Mouse (Mus musculus) gastrocnemius, adult 2 months (tissue): ENCODE results near the gene Polr1d. TPM values are rescaled to one million over a fixed set of nuclear protein-coding genes. Genes with fewer than 3 reads are reported as not detected.

Experiments
- DNase-seq: peaks from one replicate; pipeline ENCODE4 v3.0.0; 2022
- H3K27ac ChIP-seq: fragments of 200-600 bp; 2 replicates; pipeline ENCODE4 v1.8.1; 2022; ENCODE audit warnings: mild to moderate bottlenecking
- H3K4me3 ChIP-seq: fragments of 200-600 bp; 2 replicates; pipeline ENCODE4 v1.8.1; 2022; ENCODE audit warnings: mild to moderate bottlenecking, moderate library complexity
- CTCF ChIP-seq: fragments of 200-600 bp; IDR thresholded peaks from 2 replicates; pipeline ENCODE4 v1.8.1; 2022; ENCODE audit warnings: antibody characterized with exemption, mild to moderate bottlenecking, moderate library complexity
- intact Hi-C: fragments of 180-260 bp; cut with DNase I; formaldehyde crosslinking; loops from one replicate; pipeline ENCODE4 v1.15.1; 2025
- total RNA-seq, 2 experiments: library from RNA; stranded (reverse); gene quantifications; 2 replicates each; pipeline ENCODE4 v1.2.3; 2021

Polr1d gene
- total RNA-seq, 2 experiments from 2014 or later = 83.4 to 85.5 TPM

DNA sequence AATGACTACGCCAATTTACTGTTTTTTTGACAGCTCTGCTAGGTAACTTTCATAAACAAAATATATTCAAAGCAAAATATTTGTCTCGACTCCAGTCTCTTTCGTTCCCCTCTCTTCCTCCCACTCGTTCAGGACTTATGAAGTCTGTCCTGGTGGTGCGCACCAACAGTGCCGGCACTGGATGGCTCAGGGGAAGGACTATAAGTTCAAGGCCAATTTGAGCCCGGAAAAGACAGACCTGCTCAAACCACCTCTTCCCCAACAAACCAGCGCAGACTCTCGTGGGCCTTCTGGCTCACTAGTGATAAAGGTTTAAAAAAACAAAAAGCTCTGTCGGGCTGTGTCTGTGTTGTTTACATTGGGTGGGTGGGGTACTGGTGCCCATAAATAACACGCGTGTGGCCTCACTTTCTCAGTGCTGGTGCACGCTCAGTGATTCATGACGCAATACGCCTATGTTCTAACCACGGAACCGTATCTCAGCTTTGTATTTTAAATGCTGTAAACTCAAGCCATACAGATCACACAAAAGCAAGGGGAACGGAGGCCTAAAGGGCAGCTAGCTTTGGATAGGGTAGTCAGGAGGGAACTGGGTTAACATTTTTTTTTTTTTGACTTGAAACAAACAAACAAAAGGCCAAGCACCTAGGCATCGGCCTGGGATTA lies 27.2 kb upstream of the Polr1d start:
- DNase-seq = no peak
- intact Hi-C loops = no loop called here
- no peak overlapping the region for H3K4me3 ChIP-seq
- no peak for TF ChIP-seq CTCF
- no peak overlapping the region for H3K27ac ChIP-seq

DNA sequence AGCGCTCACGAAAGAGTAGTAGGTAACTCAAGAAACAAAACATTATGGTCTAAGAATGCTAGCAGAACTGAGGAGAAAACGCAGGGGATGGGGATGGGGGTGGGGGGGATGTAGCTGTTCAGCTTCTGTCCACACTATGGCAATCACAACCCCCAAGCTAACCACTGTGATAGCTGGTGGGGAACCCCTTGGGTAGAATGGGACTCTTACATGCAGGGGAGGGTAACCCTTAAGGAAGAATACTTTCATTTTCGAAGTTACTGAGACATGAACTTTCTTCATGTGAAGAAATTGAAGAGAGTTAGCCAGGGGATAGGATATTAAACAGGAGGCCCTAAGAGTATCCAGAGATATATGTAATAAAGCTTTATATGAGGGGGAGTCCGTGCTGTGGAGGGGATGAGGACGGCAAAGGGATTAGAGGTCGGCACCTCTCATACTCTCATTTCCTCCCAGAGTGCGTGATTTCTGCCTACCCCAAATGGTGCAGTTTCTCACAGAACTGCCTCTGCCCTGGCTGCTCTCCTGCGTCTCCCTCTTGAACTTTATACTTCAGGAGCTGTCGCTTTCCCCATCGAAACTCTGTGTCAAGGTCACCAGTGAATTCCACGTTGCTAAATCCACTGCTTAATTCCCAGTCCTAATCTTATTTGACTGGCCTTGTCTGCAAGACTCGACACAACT lies 25.9 kb upstream of the Polr1d start:
- Histone ChIP-seq H3K4me3 (peak overlapping the region; percentile 44), H3K27ac (peak overlapping the region; percentile 65)
- TF ChIP-seq CTCF = no peak
- intact Hi-C loops = no loop called here
- no peak for DNase-seq

DNA sequence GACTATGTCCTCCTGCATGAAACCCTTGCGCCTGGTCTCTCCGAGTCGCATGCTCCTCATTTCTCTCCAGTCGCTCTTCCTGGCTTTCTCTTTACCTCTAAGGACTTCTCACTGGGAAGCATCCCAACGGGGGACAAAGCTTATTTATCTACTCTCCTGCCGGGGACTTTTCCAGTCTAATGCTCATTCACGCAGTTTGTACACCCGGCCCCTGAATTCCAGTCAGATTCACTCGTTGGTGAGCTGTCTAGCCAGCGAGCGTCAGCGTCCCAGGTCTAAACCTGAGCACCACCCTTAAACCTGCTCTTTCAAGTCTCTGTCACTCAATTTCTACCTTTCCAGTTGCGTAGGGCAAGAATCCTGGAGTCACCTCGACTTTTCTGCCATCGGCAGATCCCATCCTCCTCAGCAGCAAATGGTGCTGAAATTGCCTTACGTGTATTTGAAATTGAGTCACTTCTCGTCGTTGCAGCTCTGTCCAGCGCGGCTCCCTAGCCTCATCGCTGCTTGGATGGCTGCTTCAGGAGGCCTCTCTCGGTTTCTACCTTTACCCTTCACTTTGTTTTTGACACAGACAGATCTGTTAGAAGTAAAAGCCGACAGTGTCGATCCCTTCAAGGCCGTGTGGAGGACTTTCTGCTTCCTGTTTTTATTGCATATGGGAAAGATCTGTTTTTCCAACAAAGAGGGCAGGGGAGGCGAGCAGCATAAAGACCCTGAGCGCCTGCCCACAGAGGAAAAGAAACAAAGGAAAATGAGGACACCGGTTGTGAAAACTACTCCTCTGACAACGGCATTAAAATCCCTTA lies 25.1 kb upstream of the Polr1d start:
- peak overlapping the region; percentile 65 for H3K27ac ChIP-seq
- no peak for DNase-seq
- no peak for TF ChIP-seq CTCF
- intact Hi-C loops = no loop called here
- peak overlapping the region; percentile 44 for H3K4me3 ChIP-seq

DNA sequence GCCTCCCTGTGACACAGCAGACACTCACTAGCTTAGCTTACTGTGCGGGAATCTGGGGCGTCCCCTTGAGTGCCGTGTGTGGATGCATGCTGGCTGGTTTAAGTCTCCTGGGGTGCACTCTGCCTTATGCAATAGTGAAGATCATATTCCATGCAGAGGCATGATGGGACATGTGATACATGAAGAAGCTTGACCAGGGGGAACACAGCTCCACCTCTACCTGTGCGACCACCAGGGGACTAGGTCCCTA lies 24.6 kb upstream of the Polr1d start:
- TF ChIP-seq CTCF = no peak
- peak overlapping the region; percentile 65; the same call in 1 of the 2 replicates for H3K27ac ChIP-seq
- intact Hi-C loops = no loop called here
- DNase-seq = no peak
- H3K4me3 ChIP-seq = peak overlapping the region; percentile 44

DNA sequence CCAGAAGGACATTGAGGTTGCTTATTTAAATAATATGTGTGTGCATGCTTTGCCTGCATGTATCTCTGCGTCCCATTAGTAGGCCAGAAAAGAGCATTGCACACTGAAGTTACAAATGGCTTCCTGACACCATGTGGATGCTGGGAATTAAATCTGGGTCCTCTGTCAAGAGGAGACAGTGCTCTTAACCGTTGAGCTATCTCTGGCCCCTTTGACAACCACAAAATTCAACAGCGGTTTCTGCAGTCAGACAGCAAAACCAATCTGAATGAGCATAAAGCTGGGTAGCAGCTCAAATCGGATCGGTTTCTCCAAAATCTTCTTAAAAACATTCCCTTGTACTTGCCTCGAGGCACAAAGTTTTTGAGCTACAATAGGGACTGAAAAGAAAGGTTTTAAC lies 23.8 kb upstream of the Polr1d start:
- Histone ChIP-seq H3K27ac (no peak overlapping the region), H3K4me3 (no peak overlapping the region)
- intact Hi-C loops = no loop called here
- DNase-seq = no peak
- no peak for TF ChIP-seq CTCF

DNA sequence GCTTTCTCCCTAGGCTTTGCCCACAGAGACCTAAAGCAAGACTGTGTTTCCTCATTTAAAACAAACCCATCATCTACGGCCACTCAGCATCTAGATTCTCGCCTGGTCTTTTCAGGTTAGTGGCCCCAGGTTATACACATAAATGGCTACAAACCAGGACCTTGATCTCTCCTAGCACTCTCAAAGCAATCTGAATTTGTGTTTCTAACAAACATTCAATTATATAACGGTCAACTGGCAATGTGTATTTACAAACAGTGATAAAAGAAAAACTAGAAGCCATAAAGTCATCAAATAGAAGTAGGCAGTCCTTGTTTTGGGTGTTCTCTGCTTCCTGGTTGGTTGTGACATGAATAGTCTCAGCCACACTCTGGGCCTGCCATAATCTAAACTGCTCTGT lies 23.4 kb upstream of the Polr1d start:
- intact Hi-C loops = no loop called here
- H3K27ac ChIP-seq = no peak overlapping the region
- no peak for TF ChIP-seq CTCF
- no peak overlapping the region for H3K4me3 ChIP-seq
- no peak for DNase-seq

DNA sequence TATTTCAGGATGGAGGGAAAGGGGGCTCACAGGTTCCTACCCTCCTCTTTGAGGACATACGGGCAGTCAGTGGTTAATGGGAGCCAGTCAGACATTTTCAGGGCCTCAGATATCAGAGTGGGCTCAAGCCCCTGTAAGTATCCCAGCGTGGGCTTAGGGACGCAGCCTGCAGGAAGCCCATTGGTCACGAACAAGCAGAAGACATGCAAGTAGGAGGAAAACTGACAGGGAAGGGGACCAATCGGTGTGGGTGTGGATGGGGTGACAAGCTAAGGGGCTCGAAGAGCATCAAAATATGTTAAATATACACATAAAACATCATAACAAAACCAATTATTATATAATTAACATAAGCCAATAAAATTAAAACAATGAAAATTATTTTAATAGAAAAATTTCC lies 22.5 kb upstream of the Polr1d start:
- Histone ChIP-seq H3K4me3 (no peak overlapping the region), H3K27ac (no peak overlapping the region)
- DNase-seq = no peak
- intact Hi-C loops = no loop called here
- no peak for TF ChIP-seq CTCF

DNA sequence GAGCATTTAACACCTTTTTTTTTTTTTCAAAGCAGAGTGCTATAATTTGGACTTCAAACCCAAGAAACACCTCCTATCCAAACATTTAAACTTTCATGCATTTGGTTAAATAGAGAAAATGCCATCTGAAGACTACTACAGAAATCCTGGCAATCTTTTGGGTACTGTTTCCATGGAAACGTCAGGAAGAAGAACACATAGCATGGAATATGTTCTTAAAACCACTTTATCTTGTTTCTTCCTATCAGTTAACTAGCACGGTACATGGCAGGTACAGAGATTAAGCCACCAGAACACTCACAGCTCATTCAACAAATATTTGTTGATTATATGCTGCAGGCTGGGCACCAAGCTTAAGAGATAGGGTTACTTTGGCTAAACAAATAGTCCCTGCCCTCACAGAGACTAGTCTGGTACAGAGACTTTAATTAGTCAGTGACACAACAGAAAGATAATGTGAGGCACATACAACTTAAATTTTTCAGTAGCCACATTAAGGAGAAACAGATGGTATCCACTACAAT lies 22.0 kb upstream of the Polr1d start:
- no peak for TF ChIP-seq CTCF
- no peak overlapping the region for H3K27ac ChIP-seq
- no peak overlapping the region for H3K4me3 ChIP-seq
- intact Hi-C loops = no loop called here
- DNase-seq = no peak

DNA sequence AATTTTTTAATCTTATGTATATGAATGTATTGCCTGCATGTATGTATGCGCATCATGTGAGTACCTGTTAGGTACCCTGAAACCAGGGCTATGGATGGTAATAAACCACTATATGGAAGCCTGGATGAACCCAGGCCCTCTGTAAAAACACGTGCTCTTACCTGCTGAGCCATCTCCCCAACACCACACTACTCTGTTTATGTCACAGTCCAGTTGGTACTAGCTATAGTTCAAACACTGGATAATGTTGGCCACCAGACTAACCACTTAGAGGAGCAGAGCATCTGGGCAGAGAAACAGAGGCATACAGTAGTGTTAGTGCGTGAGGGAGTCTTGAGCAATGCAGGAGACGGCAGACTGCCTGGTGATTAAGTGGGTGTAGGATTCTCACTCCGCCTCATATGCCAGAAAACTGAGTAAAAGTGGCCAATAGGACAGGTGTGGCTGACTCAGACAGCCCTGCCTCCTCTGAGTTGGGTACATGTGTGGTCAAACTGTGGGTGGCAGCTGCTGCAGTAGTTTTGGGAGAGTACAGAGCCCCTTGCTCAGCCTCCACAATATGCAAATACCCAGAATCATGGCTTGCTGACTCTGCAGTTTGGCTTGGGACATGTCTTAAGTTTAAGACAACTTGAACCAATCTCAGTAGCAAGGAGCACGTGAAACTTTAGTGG lies 21.1 kb upstream of the Polr1d start:
- no peak for TF ChIP-seq CTCF
- intact Hi-C loops = no loop called here
- H3K27ac ChIP-seq = peak overlapping the region; percentile 25
- no peak overlapping the region for H3K4me3 ChIP-seq
- no peak for DNase-seq

DNA sequence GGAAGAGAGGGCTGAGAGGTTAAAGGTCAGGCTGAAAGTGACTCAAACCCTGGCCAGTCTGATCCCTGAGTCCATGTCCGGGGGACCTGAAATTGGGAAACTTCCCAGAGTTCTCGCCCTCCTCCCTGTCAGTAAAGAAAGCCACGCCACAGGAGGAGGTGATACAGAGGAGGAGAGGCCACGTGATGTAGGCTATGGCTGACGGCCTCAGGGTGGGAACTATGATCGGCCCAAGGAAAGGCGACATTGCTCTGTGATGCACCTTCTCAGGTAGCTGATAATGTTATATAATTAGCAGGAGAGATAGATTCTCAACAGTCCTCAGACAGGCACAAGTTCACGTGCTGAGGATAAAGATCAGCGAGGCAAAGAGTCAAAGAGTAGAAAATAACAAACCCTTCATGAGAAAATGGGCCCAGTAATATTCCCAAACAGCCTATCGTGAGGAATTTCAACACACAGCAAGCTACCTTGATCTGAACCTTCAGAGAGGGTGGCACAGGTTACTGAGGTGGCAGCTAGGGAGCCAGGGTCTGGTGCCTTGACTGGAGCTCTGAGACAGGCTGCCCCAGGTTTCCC lies 20.0 kb upstream of the Polr1d start:
- intact Hi-C loops = no loop called here
- no peak for DNase-seq
- no peak for TF ChIP-seq CTCF
- Histone ChIP-seq H3K27ac (no peak overlapping the region), H3K4me3 (no peak overlapping the region)

DNA sequence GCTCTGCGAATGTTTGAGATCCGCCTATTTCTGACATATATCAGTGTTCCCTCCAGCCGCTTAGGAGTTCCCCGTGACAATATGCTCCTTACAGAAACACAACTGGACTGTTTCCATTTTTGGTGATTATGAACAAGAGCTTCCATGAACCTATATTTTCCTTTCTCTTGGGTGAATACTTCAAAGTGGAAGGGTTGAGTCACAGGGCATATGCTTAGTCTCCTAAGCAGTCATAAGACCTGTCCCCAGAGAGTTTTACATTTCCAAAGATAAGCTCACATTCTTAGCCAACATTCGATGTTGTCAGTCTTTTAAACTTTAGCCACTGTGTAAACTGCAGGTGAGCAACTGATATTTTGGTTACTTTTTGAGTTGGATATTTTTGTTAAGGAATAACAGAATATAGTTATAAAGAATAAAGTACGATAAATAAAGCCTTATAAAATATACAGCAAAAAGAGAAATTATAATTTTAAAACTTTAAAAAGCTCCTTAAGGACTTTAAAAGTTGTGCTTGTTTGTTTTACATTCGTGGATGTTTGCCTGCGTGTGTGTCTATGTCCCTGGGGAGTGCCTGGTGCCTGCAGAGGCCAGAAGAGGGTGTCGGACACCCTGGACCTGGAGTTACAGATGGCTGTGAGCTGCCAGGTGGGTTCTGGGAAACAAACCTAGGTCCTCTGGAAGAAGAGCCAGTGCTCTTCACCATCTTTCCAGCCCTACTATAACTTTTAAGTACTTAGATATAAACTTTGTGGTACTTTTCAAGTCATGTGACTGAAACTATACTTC lies 19.0 kb upstream of the Polr1d start:
- no peak for TF ChIP-seq CTCF
- no peak for DNase-seq
- intact Hi-C loops = no loop called here
- Histone ChIP-seq H3K27ac (no peak overlapping the region), H3K4me3 (no peak overlapping the region)

DNA sequence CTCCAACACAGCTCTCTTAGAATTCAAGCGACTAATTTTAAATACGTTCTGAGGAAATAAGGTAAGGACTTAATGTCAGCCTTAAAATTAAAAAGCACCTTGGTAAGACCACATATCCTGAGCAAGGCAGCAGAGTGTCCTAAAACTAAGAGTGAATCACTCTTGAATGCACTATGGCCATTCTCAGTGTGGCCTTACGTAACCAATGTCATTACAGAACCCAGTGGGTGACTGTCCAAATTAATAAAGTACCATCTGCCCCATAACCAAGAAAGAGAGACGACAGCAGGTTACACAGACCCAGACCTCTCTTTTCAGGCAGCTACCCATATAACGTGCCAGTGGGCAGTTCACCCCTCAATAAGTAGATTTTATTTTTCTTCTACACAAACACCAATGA lies 18.2 kb upstream of the Polr1d start:
- TF ChIP-seq CTCF = no peak
- Histone ChIP-seq H3K4me3 (no peak overlapping the region), H3K27ac (no peak overlapping the region)
- DNase-seq = no peak
- intact Hi-C loops = no loop called here
